Mouse (Mus musculus) MEL (cell line): ENCODE data around the gene Defb36.

Experiments used
- CHD2 ChIP-seq: IDR thresholded peaks from 2 replicates; pipeline ENCODE4 v1.6.1; 2011; ENCODE audit warnings: low read length, improper control_type of control experiment
- CTCF ChIP-seq, 3 experiments: IDR thresholded peaks in 2 of 3; conservative IDR thresholded peaks in 1 of 3; 2 replicates each; pipeline ENCODE4 v1.5.1; 2011 to 2012; ENCODE audit warnings: low read length in 3 of 3, low read depth in 2 of 3, mild to moderate bottlenecking in 2 of 3, improper control_type of control experiment in 1 of 3, inconsistent platforms in 1 of 3, mixed read lengths in 1 of 3, moderate library complexity in 1 of 3; ENCODE audit not compliant: control insufficient read depth in 1 of 3, insufficient read depth in 1 of 3, poor library complexity in 1 of 3, severe bottlenecking in 1 of 3
- GABPA ChIP-seq: IDR thresholded peaks from 2 replicates; pipeline ENCODE4 v1.6.1; 2012; ENCODE audit warnings: low read depth, mild to moderate bottlenecking, inconsistent platforms, low read length, improper control_type of control experiment, moderate library complexity
- HCFC1 ChIP-seq: IDR thresholded peaks from 2 replicates; pipeline ENCODE4 v1.6.1; 2012; ENCODE audit warnings: low read depth, mild to moderate bottlenecking, inconsistent platforms, low read length, improper control_type of control experiment, moderate library complexity
- JUND ChIP-seq: IDR thresholded peaks from 2 replicates; pipeline ENCODE4 v1.6.1; 2011; ENCODE audit warnings: low read depth, mild to moderate bottlenecking, improper control_type of control experiment, low read length
- MAFK ChIP-seq: IDR thresholded peaks from 2 replicates; pipeline ENCODE4 v1.6.1; 2011; ENCODE audit warnings: low read depth, mild to moderate bottlenecking, low read length, improper control_type of control experiment, borderline replicate concordance
- POLR2A ChIP-seq, 2 experiments: IDR thresholded peaks; 2 replicates each; pipeline ENCODE4 v1.6.1; 2011 to 2012; ENCODE audit warnings: low read length in 2 of 2, mild to moderate bottlenecking in 2 of 2, control low read depth in 1 of 2, improper control_type of control experiment in 1 of 2, low read depth in 1 of 2, moderate library complexity in 1 of 2; ENCODE audit not compliant: control insufficient read depth in 1 of 2, insufficient read depth in 1 of 2, poor library complexity in 1 of 2
- USF1 ChIP-seq: IDR thresholded peaks from 2 replicates; pipeline ENCODE4 v1.6.1; 2014; ENCODE audit warnings: low read depth, mild to moderate bottlenecking, inconsistent platforms, low read length, improper control_type of control experiment, moderate library complexity

- no peak for TF ChIP-seq JUND
- no peak for TF ChIP-seq POLR2A (IDR thresholded peaks at IDR 0.05; ENCODE audit: control insufficient read depth in 1 of 2, insufficient read depth in 1 of 2, low read depth in 1 of 2, low read length in 2 of 2, poor library complexity in 1 of 2)
- TF ChIP-seq CTCF (IDR thresholded peaks at IDR 0.05 in 2 of 3, conservative IDR thresholded peaks at IDR 0.05 in 1 of 3; ENCODE audit: control insufficient read depth in 1 of 3, insufficient read depth in 1 of 3, low read depth in 2 of 3, low read length in 3 of 3, poor library complexity in 1 of 3, severe bottlenecking in 1 of 3), result no peak
- TF ChIP-seq GABPA, result no peak
- TF ChIP-seq HCFC1, result no peak
- TF ChIP-seq MAFK, result no peak
- TF ChIP-seq USF1, result no peak
- TF ChIP-seq CHD2, result no peak
Observed at GRCm38 (mm10) chr2:152634311-152634710, 30.2 kb downstream of the Defb36 start.
